In genomic region chrX:85048141-85049110, GRCm38 (mm10) we compare ENCODE assay signal across 8 mouse cellular contexts.
A peak's percentile ranks its signal among the peaks of the same experiment; 100 is the strongest.
DNase-seq lines count a peak whose midpoint lies in the region; ATAC-seq lines count a peak whose summit lies in the region.

No protein-coding gene starts in this region.

- ATAC-seq in hindbrain, embryonic 12.5 days (ENCODE audit: low FRiP score), result peak; percentile 93

- no peak overlapping the region for H3K27ac ChIP-seq in hindbrain, embryonic 12.5 days

- H3K4me2 ChIP-seq in hindbrain, embryonic 12.5 days (replicated peaks), result peak overlapping the region; percentile 62

- peak; percentile 16 for DNase-seq in WW6 (ENCODE audit: low read depth, low spot score)
- peak; percentile 50 to 67 for DNase-seq in cerebellum, postnatal 10 days
- peak; percentile 9 to 26 for DNase-seq in frontal cortex, postnatal 14 days (ENCODE audit: low spot score in 2 of 2)
- DNase-seq in layer of hippocampus, postnatal 14 days (ENCODE audit: low spot score in 2 of 2), result peak; percentile 16 to 50
- peak; percentile 43 for DNase-seq in lung, postnatal 25 days (ENCODE audit: low spot score)
- DNase-seq in retina, postnatal 7 days (ENCODE audit: low read depth, low spot score), result peak; percentile 3
- DNase-seq in urinary bladder, postnatal 10 days (ENCODE audit: low spot score), result peak; percentile 10

- peak overlapping the region; percentile 49 for H3K4me3 ChIP-seq in hindbrain, embryonic 12.5 days

- no peaks in the 10 kb centered on the region for H3K36me3 ChIP-seq in hindbrain, embryonic 12.5 days

- WGBS in hindbrain, embryonic 12.5 days, result 23% methylated on average over 39 of the region's 47 CpGs

- no peaks in the 10 kb centered on the region for H3K9me3 ChIP-seq in hindbrain, embryonic 12.5 days (replicated peaks)

- peak overlapping the region; percentile 53 for H3K9ac ChIP-seq in hindbrain, embryonic 12.5 days

- peaks cover 9% of the 10 kb centered on the region; the same call in 1 of the 2 replicates for H3K27me3 ChIP-seq in hindbrain, embryonic 12.5 days

- H3K4me1 ChIP-seq in hindbrain, embryonic 12.5 days, result no peaks in the 10 kb centered on the region

Comparison
In these comparisons a context has a peak if more than half of its experiments do, and no peak if none do; other contexts are left out.
1. DNase-seq: peak in every context shown above with its lines; median percentile 58 in cerebellum, postnatal 10 days; 43 in lung, postnatal 25 days; 33 in layer of hippocampus, postnatal 14 days; 18 in frontal cortex, postnatal 14 days; 16 in WW6; 10 in urinary bladder, postnatal 10 days; 3 in retina, postnatal 7 days.